Mouse (Mus musculus) right cerebral cortex, adult 18-20 months (tissue): ENCODE measurements around the gene Pi4k2b.
A peak's percentile ranks its signal among the peaks of the same experiment; 100 is the strongest.

Source experiments
- DNase-seq: peaks from one replicate; pipeline ENCODE4 v3.0.0; 2022; ENCODE audit warnings: mixed read lengths

Gene Pi4k2b

DNA sequence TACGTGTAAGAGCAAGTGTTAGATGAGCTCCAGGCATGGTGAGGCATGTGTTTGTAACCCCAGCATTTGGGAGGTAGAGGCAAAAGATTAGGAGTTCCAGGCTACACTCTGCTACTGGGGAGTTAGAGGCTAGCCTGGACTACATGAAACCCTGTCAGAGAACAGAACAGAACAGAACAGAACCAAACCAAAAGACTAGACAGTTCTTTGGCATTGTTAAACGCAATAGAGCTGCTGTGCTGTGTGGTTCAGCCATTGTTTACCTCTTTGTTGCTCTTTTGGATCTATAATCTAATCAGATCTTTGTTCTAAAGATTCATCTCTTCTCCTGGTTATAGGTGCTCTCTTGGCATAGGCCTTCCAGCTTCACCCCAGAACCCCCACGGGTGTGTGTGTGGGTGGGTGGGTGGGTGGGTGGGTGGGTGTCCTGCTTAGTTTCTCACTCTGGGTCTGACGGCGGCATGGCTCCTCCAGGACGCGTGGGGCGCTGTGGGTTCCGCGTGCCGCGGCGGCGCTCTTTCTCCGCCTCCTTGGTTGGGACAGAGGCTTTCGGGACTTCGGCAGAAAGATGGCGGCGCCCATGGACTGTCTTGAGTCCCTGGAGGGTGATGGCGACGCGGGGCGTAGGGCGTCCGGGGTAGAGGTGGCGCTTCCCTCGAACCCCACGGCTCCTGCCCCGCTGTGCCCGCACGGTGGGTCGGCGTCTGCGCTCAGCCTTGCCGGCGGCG, 41.3 kb downstream of the Pi4k2b start:
- peak; percentile 91 for DNase-seq

- no peak for DNase-seq
These were observed 41.9 kb downstream of the Pi4k2b start for GRCm38 (mm10) chr5:52783251-52783620.

DNA sequence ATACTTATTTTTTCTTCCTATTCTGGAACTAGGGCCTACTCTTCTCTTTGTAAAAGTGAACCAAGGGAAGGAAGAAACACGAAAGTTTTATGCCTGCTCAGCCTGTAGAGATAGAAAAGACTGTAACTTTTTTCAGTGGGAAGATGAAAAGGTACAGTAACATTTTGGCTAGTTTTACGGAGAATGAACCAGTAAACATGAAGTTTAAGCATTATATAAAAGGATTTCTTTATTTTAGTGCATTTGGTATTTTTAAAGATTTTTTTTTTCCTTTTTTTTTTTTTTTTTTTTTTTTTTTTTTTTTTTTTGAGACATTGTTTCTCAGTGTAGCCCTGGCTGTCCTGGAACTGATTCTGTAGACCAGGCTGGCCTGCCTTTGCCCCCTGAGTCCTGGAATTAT, 42.6 kb downstream of the Pi4k2b start:
- no peak for DNase-seq

GRCm38 (mm10) chr5:52786556-52787322, 45.4 kb downstream of the Pi4k2b start:
- DNase-seq = no peak

DNA sequence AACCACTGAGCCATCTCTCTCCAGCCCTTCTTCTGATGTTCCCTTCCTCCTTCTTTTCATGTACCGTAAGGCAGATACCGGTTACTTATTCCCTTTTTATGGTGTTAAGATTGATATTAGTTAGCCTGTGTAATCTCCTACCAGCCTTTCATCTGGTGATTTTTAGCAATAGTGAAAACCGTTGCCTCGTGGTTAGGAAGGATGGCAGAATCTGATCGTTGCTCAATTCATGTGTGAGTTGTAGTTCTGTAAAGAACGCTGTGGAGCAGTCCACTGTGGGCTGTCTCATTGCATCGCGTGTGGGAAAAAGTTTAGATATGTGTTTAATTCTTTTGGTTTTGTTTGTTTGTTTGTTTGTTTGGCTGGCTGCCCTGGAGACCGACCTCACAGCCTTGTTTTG, 51.9 kb downstream of the Pi4k2b start:
- no peak for DNase-seq

- DNase-seq = no peak
These were observed 52.7 kb downstream of the Pi4k2b start for GRCm38 (mm10) chr5:52794109-52794508.

- DNase-seq = no peak
These were observed 58.1 kb downstream of the Pi4k2b start for GRCm38 (mm10) chr5:52799274-52799985.

DNA sequence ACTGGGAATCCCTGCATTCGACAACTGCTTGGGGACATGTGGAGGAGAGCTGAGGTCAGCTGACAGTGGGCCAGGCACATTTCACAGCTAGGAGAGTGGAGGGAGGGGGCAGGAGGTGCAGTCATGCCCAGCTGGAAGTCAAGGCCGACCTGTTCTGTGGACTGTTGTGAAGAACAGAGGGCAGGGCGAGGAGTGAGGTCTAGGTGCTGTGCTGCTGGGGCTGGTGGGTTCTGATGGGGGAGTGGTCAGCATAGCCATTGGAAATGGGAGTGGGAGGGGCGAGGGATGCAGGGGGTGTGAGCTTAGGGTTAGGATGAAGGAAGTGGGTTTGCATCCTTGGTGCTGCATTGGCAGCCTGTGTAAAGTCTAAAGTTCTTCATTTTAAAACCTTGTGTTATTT, 64.4 kb downstream of the Pi4k2b start:
- no peak for DNase-seq

GRCm38 (mm10) chr5:52806349-52806748, 65.0 kb downstream of the Pi4k2b start:
- DNase-seq = no peak

- DNase-seq = no peak
These were observed 65.7 kb downstream of the Pi4k2b start for GRCm38 (mm10) chr5:52807030-52807429.

- DNase-seq = no peak
These were observed 69.1 kb downstream of the Pi4k2b start for GRCm38 (mm10) chr5:52810446-52810845.

GRCm38 (mm10) chr5:52811056-52811455, 69.7 kb downstream of the Pi4k2b start:
- DNase-seq = no peak

GRCm38 (mm10) chr5:52812456-52812855, 71.1 kb downstream of the Pi4k2b start:
- peak; percentile 45 for DNase-seq

DNA sequence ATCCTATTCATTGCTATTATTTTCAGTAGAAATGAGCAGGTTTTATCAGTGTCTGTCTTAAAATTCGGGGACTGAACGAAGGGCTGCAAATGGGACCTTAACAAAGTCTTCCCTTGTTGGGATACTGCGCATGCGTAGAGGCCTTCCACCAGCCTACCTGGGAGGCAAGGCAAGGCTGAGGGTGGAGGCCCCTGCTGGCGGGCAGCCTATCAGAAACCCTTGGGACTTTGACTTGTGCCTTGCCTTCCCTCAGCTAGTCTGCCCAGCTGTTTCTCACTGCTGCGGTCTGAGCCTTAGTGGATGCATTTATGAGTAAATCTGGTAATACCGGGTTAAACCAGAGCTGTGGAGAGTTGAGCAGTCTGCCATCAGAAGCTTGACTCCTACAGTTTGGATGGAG, 71.9 kb downstream of the Pi4k2b start:
- no peak for DNase-seq

DNA sequence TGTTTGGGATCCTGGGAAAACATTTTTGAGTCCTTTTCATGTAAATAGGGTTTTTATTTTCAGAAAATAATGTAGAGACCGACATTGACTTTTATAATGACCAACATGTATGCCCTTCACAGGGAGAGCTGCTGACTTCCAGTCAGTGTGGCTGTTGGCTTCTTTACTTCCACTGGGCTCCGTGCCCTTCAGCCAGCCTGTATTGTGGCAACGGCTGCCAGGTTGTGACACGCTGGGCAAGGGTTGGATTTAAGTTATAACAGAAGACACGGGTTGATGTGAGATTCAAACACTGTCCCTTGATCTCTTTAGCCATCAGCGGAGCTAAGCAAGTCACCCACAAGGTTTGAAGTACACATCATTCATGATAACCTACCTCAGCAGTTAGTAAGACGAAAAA, 77.3 kb downstream of the Pi4k2b start:
- DNase-seq = no peak
